Mouse (Mus musculus) myocyte (in vitro differentiated cells): ENCODE results near the gene Olfr577. TPM values are rescaled to one million over a fixed set of nuclear protein-coding genes. Genes with fewer than 3 reads are reported as not detected.

Source experiments
- H3K27me3 ChIP-seq: one replicate; pipeline ENCODE4 v1.6.1; 2011; ENCODE audit not compliant: control insufficient read depth, insufficient read depth, insufficient read length
- H3K36me3 ChIP-seq: one replicate; pipeline ENCODE4 v1.6.1; 2011; ENCODE audit not compliant: control insufficient read depth, insufficient read depth
- H3K4me2 ChIP-seq: one replicate; pipeline ENCODE4 v1.6.1; 2011; ENCODE audit warnings: low read depth, control low read depth
- H3K4me3 ChIP-seq: one replicate; pipeline ENCODE4 v1.5.1; 2011; ENCODE audit warnings: mild to moderate bottlenecking, control low read depth, moderate library complexity
- H3K79me2 ChIP-seq: one replicate; pipeline ENCODE4 v1.6.1; 2011; ENCODE audit not compliant: control insufficient read depth, insufficient read depth
- H3ac ChIP-seq: one replicate; pipeline ENCODE4 v1.6.1; 2011; ENCODE audit not compliant: control insufficient read depth, insufficient read length
- CEBPB ChIP-seq: IDR thresholded peaks from 2 replicates; pipeline ENCODE4 v1.6.1; 2011; ENCODE audit warnings: mild to moderate bottlenecking, moderate library complexity; ENCODE audit not compliant: poor library complexity, insufficient read depth, severe bottlenecking
- E2F4 ChIP-seq: IDR thresholded peaks from one replicate; pipeline ENCODE4 v1.6.1; 2011; ENCODE audit warnings: mild to moderate bottlenecking, control low read depth, moderate library complexity; ENCODE audit not compliant: insufficient read depth
- MAX ChIP-seq: IDR thresholded peaks from one replicate; pipeline ENCODE4 v1.6.1; 2011; ENCODE audit warnings: low read depth, mild to moderate bottlenecking, control low read depth
- MYOD1 ChIP-seq, 3 experiments: IDR thresholded peaks; one replicate each; pipeline ENCODE4 v1.6.1; 2011; ENCODE audit warnings: control low read depth in 2 of 3, low read depth in 2 of 3, mild to moderate bottlenecking in 2 of 3, moderate library complexity in 1 of 3; ENCODE audit not compliant: insufficient read length in 2 of 3, control insufficient read depth in 1 of 3
- MYOG ChIP-seq, 3 experiments: IDR thresholded peaks; one replicate each; pipeline ENCODE4 v1.6.1; 2011; ENCODE audit warnings: control low read depth in 2 of 3, low read depth in 2 of 3, mild to moderate bottlenecking in 2 of 3; ENCODE audit not compliant: insufficient read length in 2 of 3, control insufficient read depth in 1 of 3, insufficient read depth in 1 of 3
- POLR2A ChIP-seq: IDR thresholded peaks from one replicate; pipeline ENCODE4 v1.6.1; 2011; ENCODE audit warnings: low read depth, mild to moderate bottlenecking, control low read depth, moderate library complexity; ENCODE audit not compliant: insufficient read length
- POLR2AphosphoS2 ChIP-seq: IDR thresholded peaks from one replicate; pipeline ENCODE4 v1.6.1; 2011; ENCODE audit warnings: low read depth, control low read depth; ENCODE audit not compliant: insufficient read length
- REST ChIP-seq: IDR thresholded peaks from one replicate; pipeline ENCODE4 v1.6.1; 2011; ENCODE audit warnings: mild to moderate bottlenecking, control low read depth, moderate library complexity; ENCODE audit not compliant: insufficient read depth, insufficient read length
- SRF ChIP-seq: IDR thresholded peaks from one replicate; pipeline ENCODE4 v1.6.1; 2011; ENCODE audit warnings: low read depth; ENCODE audit not compliant: control insufficient read depth, insufficient read length
- TCF12 ChIP-seq: IDR thresholded peaks from one replicate; pipeline ENCODE4 v1.6.1; 2011; ENCODE audit warnings: mild to moderate bottlenecking, control low read depth; ENCODE audit not compliant: poor library complexity, insufficient read depth, severe bottlenecking
- TCF3 ChIP-seq: IDR thresholded peaks from one replicate; pipeline ENCODE4 v1.6.1; 2011; ENCODE audit warnings: low read depth, control low read depth; ENCODE audit not compliant: insufficient read length
- USF1 ChIP-seq: IDR thresholded peaks from one replicate; pipeline ENCODE4 v1.6.1; 2011; ENCODE audit warnings: low read depth, mild to moderate bottlenecking, control low read depth, moderate library complexity
- polyA plus RNA-seq: library from polyadenylated mRNA; unstranded; fragments of >200 nt; fragmentation: generic; extraction: Trizol; gene quantifications from one replicate; pipeline ENCODE4 v1.2.1, GENCODE M21; 2012; ENCODE audit warnings: missing spikeins

The Olfr577 gene
- polyA plus RNA-seq = not detected

DNA sequence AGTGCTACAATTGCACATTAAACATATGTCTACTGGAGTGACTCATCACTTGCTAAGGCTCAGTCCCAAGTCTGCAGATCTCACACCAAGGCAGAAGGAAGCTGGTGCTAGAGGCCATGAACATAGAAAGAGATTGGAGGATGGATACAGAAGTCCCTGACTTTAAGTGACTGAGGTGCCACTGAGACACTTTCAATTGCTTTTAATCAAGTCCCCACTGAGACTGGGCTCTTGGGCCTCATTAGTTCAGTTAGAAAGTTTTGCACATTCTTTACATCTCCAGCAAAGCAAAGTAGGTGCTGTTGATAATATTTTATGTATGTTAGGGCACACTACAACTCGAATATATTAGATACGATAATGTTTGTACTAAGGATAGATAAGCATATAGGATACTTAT, at the start of gene Olfr577:
TSS of gene Olfr577 (minus strand) at position 101 of the 400 bp plus-strand sequence.
- Histone ChIP-seq H3K27me3 (no peaks in the 10 kb centered on the region), H3K79me2 (no peaks in the 10 kb centered on the region)

DNA sequence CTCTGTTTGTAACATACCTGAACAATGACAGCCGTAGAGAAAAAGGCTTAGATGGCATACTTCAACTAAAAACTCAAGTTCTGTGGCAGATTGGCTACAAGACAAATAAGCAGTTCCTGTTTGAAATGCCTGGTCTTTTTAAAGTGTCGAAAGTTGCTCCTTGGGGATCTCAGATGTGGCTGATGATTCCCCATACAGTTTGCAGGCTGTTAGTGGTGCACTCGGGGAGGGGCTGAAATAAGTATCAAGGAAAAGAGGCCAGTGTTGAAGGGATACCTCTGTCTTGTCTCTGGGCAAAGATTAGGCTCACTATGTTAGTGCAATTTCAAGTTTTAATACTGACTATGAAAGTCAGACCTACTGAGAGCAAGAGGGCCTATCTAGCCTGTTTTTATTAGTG, 13.5 kb upstream of the Olfr577 start, which contains the start of gene Olfr578:
TSS of gene Olfr578 (minus strand) at position 101 of the 400 bp plus-strand sequence.
- Histone ChIP-seq H3K4me3 (no peak within 1 kb of the TSS), H3K4me2 (no peak within 1 kb of the TSS), H3ac (no peak within 1 kb of the TSS), H3K36me3 (no peaks in the 10 kb centered on the region), H3K79me2 (no peaks in the 10 kb centered on the region), H3K27me3 (no peaks in the 10 kb centered on the region)
- TF ChIP-seq SRF (no peak), TCF3 (no peak), TCF12 (no peak), REST (no peak), POLR2AphosphoS2 (no peak), MYOG (IDR thresholded peaks at IDR 0.05; ENCODE audit: control insufficient read depth in 1 of 3, insufficient read depth in 1 of 3, insufficient read length in 2 of 3, low read depth in 2 of 3) (no peak), MAX (no peak), MYOD1 (IDR thresholded peaks at IDR 0.05; ENCODE audit: control insufficient read depth in 1 of 3, insufficient read length in 2 of 3, low read depth in 2 of 3) (no peak), E2F4 (no peak), USF1 (no peak), POLR2A (no peak), CEBPB (no peak)

More for the DNA sequence above, at the start of gene Olfr577:
- H3ac ChIP-seq = no peak within 1 kb of the TSS
- no peak within 1 kb of the TSS for H3K4me2 ChIP-seq
- no peak for TF ChIP-seq E2F4
- TF ChIP-seq MYOG (IDR thresholded peaks at IDR 0.05; ENCODE audit: control insufficient read depth in 1 of 3, insufficient read depth in 1 of 3, insufficient read length in 2 of 3, low read depth in 2 of 3) = no peak
- TF ChIP-seq CEBPB = no peak
- TF ChIP-seq MAX = no peak
- TF ChIP-seq SRF = no peak
- TF ChIP-seq MYOD1 (IDR thresholded peaks at IDR 0.05; ENCODE audit: control insufficient read depth in 1 of 3, insufficient read length in 2 of 3, low read depth in 2 of 3) = no peak
- TF ChIP-seq TCF3 = no peak
- no peak for TF ChIP-seq TCF12
- no peak within 1 kb of the TSS for H3K4me3 ChIP-seq
- no peaks in the 10 kb centered on the region for H3K36me3 ChIP-seq

DNA sequence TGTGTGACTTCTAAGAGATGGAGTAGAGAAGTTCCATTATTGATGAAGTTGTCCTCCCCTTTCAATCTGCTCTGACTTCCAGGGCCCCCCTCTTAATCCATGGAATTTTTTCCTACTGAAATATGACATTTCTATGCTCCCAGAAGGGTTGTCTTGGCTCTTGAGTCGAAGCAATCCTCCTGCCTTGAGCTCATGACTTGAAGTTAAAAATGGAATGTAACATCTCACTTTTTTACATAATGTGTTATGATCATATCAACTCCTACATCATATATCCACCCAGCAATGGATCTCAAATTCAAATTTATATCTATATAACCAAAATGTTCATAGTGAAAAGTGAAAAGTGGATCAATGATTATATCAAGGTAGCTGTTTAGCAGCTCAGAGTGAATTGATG, 1.3 kb downstream of the Olfr577 start:
- TF ChIP-seq MYOD1 (IDR thresholded peaks at IDR 0.05; ENCODE audit: control insufficient read depth in 1 of 3, insufficient read length in 2 of 3, low read depth in 2 of 3) (no peak), MAX (no peak), REST (no peak), POLR2AphosphoS2 (no peak), USF1 (no peak), CEBPB (no peak), TCF3 (no peak), MYOG (IDR thresholded peaks at IDR 0.05; ENCODE audit: control insufficient read depth in 1 of 3, insufficient read depth in 1 of 3, insufficient read length in 2 of 3, low read depth in 2 of 3) (no peak), POLR2A (no peak), TCF12 (no peak), E2F4 (no peak), SRF (no peak)
- no peak overlapping the region for H3K4me3 ChIP-seq
- H3K36me3 ChIP-seq = no peaks in the 10 kb centered on the region
- H3K27me3 ChIP-seq = no peaks in the 10 kb centered on the region
- no peak overlapping the region for H3K4me2 ChIP-seq
- H3ac ChIP-seq = no peak overlapping the region
- no peaks in the 10 kb centered on the region for H3K79me2 ChIP-seq

DNA sequence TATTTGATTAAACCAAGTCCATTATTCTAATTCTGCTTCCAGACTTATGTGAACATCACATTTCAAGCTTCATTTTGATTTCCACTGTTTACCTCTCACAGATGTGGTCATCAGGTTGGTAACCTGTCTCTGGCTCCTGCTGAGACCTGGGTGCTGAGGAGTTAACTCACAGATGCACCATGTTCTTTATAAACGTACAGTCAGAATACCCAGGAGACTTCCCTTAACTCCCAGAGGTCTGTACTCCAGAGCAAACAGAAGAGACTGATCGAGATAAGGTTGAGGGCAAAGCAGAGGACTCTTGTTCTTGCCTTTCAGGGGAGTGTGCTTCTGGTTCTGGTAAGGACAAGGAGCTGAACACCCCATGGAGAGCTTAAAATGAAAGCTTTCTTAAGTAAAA, 13.4 kb downstream of the Olfr577 start, which contains the start of gene Olfr576:
TSS of gene Olfr576 (plus strand) at position 301 of the 400 bp plus-strand sequence.
- no peaks in the 10 kb centered on the region for H3K36me3 ChIP-seq
- H3K79me2 ChIP-seq = no peaks in the 10 kb centered on the region
- H3K4me2 ChIP-seq = no peak within 1 kb of the TSS
- H3K4me3 ChIP-seq = no peak within 1 kb of the TSS
- no peak for TF ChIP-seq MAX
- H3ac ChIP-seq = no peak within 1 kb of the TSS
- no peaks in the 10 kb centered on the region for H3K27me3 ChIP-seq

DNA sequence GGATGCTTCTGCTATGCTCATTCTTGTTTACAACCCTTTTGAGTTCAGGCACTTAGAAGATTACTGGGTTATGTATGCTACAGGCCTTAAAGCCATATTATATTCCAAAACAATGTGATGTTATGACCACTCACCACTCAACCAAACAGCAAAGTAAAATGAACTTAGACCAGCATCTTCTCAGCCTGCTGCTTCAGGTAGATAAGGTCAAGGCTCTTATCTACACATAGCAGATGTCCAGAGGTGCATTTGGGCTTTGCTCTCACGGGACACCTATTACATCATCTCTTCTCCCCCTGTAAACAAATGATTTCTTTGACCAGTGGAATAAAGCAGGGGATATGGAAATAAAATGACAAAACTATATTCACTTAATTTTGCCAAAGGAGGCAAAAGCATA, 17.1 kb downstream of the Olfr577 start, which contains the start of gene Olfr575:
TSS of gene Olfr575 (minus strand) at position 183 of the 400 bp plus-strand sequence.
- Histone ChIP-seq H3K4me2 (no peak within 1 kb of the TSS), H3K36me3 (no peaks in the 10 kb centered on the region), H3K4me3 (no peak within 1 kb of the TSS), H3ac (no peak within 1 kb of the TSS), H3K79me2 (no peaks in the 10 kb centered on the region), H3K27me3 (no peaks in the 10 kb centered on the region)
- TF ChIP-seq USF1 (no peak), POLR2A (no peak)
